Mouse (Mus musculus) retina, embryonic 14.5 days (tissue): ENCODE results near the gene Ubtd1.

Experiments used
- DNase-seq: peaks from one replicate; pipeline ENCODE4 v3.0.0-alpha.2; 2015; ENCODE audit warnings: low spot score

The Ubtd1 gene

DNA sequence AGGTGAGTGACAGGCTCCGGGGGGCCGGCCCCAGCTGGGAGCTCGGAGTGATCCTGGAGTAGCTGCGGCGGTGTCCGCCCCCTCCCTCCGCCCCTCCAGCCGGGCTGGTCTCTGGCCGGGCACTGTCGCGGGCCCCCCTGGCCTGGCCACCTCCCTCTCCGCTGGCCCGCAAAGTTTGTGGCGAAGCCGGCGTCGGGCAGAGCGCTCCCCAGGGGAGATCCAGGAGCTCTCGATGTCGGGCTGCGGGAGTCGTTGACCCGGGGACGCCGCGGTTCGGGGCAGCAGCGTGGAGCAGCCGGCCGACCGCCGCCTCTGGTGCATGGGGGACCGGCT is at the start of gene Ubtd1:
Gene Ubtd1, plus strand, starts transcription at position 169 of the 333 bp plus-strand sequence.
- DNase-seq: no peak

DNA sequence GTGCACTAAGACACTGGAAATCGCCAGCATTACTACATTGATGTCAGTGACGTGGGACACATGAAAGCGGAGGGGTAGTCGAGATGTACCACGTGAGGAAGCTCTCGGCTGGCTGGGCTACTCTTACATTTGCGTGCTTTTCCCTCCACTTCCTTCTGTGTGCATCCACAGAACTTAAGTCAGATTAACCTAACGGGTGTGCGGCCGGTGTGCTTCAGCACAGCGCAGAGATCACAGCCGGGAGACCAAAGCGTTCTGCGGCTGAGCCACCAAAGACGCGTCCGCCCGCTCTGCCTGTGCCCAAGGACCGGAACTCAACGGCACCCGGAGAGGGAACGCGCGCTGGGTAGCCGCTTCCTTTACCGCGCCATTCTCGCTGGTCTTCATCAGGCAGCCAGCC is 48.9 kb upstream of the Ubtd1 start:
- DNase-seq: peak; percentile 10

DNA sequence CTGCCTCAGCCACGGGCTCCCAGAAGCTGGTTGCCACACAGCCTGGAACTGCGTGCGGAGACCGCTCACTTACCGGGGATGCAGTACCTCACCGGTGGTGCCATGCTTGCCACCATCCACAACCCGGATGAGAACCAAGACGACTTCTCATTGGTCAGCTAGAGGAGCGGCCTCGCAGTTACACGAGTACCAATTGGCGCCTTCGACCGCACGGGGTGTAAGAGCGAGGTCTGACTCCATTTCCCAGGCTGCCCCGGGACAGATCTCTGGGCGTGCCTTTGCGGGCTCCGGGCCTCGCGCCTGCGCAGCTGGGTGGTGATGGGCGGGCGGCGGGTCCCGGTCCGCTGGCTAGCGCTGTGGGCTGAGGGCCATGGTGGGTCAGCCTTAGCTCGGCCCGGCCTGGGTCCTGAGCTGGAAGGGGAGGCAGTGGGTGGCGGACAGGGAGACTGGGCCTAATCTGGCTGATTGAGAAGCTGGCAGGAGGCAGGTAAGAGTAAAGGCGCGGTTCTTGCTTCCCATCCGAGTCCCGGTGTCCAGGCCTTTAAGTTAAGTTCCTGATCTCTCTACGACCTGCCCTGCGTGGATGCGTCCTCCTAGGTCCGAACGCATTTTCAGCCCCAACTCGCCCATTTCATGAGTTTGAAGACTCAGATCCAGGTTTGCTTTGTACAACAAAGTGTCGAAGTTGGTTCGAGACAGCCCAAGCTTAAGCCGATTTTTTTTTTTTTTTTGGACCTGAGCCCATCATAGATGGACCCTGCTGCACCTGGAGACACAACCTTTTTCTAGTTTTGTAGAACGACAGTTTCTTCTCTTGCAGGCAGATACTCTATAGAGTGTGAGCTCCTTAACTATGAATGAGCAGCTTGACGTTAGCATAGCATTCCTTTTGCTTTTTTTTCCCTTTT is 48.1 kb upstream of the Ubtd1 start, which contains the start of the genes Exosc1 and Zdhhc16:
Gene Exosc1, minus strand, starts transcription at position 245 of the 908 bp plus-strand sequence.
Gene Zdhhc16, plus strand, starts transcription at position 302 of the 908 bp plus-strand sequence.
- DNase-seq: peak; percentile 98

DNA sequence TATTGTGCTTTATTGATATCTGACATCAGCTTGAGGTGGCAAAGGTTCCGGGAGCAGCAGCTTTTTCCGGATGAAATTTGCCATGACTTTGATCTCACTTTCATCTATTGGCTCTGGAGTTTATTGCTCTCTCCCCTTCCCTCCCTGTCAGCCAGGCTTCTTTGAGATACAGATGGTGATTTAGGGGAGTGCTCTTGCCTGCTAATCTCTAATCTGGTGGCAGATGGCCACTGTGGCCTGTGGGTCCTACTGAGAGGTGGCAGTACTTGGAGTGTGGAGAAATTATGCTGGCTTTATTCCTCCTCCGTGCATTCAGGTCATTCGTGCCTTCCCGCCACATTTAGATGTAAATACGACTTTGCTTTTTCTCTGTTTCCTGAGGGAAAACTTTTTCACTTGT is 47.4 kb upstream of the Ubtd1 start:
- peak; percentile 39 for DNase-seq

DNA sequence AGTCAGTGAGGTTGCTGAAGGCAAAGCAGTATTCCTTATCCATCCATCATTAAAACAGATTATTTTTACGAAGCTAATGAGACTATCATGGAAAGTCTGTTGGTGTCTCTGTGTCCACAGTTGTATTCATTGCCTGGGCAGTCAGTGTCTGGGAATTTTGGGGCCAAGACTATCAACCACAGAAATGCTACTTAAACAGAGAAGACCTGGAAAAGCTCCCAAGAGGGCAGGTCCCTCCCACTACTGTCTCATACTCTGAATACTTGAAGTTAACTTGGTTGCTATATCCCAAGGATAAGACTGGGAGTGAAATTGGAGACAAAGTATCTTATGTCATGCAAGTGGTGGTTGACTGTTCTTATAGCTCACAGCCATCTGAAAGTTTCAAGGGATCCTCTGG is 45.6 kb upstream of the Ubtd1 start:
- DNase-seq: no peak

DNA sequence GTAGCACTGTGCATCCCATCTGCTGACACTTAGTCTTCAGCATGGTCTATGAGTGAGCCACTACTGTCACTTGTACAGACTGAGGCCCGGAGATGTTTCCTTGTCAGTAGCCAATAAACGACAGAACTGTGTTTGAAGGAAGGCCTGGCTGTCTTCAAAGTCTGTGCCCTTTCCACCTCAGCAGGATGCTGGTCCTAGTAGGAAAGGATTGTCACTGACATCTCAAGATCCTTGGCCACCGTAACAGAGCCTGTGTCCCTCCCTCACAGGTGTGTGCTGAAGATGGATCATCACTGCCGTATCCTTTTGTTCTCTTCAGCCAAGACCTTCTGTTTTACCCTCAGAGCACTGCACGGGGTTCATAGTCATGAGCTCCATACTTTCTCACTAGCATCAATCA is 43.0 kb upstream of the Ubtd1 start:
- no peak for DNase-seq

DNA sequence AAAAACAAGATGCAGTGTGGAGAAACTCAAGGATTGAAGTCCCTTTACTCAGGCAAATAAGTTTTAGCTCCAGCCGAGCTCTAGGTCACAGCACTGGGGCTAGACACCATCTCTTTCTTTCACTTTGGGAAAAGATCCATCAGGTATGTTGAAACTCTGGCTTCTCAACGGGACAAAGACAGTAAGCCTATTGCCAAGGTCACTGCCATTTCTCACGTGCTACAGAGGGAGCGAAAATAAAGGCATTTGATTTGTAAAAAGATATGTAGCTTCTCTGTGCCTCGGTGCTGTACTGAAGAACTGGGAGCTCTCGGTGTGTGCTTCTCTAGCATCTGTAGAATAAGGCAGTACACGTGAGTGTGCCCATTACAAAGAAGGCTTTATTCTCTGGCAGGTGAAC is 37.7 kb upstream of the Ubtd1 start:
- no peak for DNase-seq

DNA sequence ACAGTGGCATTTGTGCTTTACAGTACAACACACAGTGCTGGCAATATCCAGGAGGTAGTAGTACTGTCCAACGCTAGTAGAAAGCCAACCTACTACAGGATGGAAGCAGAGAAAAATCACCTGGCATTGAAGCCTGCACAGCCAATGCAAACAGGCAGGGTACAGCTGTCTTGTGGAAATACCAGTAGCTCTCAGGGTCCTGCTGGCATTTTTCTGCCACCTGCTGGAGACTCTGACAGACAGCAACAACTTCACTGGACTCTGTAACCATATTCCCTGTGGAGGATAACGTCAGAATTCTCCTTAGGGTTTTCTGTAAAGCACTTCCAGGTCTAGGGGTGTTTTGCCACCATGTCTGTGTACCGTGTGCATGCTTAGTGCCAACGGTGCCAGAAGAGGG is 29.3 kb upstream of the Ubtd1 start:
- peak; percentile 51 for DNase-seq

DNA sequence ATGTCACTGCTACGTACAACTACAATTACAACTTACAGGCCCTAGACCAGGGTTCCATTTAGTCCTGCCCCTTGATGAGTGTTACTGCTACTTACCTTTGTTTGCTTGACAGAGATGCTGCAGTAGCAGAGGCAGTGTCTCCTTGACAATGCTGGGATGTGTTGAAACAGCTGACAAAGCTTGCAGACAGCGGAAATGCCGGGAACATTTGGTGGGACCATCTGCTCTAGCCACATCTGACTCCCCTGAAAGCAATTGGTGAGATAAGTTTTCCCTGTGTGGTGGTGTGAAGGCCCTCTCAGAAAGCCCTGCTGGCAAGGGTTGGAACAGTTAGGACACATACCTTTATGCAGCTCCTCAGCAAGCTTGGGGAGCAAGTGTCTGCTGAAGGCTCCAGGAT is 28.0 kb upstream of the Ubtd1 start:
- no peak for DNase-seq

DNA sequence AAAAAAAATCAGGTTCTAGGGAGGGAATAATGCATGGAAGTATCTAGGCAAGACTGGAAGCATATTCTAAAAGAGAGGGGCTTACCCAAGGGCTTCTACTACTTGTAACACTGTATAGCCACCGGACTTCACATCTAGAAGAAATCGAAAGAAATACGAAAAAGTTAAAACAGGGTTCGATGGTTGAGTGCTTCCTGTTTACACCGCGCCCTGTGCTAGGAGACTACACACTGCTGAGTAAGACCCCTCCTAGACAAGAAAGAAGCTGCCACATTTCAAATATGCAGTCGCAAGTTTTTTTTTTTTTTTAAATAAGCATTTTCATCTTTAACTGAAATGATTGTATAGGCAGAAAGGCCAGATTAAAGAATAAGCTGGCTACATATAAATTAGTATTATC is 11.9 kb upstream of the Ubtd1 start:
- no peak for DNase-seq

DNA sequence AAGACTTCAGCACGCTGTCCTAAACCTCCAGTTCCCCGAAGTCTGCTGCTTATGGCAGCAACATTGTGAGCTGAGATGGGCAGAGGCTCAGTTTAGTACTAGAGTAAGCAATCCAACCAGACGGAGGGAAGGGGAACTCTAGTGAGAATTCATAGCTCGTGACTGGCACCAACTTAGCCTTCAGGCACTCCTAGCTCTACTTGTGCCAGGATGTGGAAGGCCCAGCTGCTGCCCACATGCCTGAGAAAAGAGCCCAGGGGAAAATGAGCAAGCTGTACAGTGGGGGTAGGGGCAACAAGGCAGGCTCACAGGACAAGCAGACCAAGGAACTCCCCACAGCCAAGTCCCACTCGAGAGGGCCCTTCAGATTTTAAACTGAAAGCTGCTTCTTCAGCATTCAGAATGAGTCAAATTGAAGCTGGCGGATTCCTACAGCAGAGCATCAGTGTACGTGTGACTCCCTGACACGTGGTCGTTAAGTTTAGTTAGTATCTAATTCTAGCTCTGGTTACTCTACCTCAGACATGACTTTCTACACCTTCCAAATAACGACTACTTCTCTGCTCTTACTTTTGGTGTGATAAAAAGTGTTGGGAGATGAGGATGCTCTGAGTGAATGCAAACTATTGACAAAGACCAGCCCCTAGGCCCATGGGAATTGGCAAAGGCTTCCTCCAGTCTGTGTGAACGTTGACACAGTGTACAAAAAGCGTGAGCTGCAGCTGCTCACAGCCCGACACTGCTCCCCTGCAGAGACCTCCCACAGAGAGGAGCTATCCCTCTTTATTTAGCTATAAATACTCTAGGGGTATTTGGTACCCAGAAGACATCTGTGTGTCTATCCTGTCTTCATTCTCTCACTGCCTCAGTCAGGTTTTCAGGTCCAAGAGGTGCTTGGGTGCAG is 7.4 kb upstream of the Ubtd1 start:
- DNase-seq: no peak

DNA sequence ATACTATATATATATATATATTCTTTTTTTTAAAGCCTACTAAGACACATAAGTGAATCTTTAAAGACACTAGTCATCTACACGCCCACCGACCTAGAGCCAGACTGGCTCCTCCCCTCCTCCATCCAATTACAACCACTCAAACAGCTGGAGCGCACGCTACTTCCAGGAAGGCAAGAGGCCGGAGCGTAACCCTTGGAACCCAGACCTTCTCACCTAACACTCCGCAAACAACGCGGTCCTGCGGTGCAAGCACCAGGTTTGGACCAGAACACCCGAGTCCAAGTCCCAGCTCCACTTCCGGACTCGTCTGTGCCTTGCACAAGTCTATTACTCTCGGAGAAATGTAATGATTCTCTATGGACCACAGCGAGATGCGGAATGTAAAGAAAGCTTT is 1.1 kb upstream of the Ubtd1 start:
- peak; percentile 56 for DNase-seq

DNA sequence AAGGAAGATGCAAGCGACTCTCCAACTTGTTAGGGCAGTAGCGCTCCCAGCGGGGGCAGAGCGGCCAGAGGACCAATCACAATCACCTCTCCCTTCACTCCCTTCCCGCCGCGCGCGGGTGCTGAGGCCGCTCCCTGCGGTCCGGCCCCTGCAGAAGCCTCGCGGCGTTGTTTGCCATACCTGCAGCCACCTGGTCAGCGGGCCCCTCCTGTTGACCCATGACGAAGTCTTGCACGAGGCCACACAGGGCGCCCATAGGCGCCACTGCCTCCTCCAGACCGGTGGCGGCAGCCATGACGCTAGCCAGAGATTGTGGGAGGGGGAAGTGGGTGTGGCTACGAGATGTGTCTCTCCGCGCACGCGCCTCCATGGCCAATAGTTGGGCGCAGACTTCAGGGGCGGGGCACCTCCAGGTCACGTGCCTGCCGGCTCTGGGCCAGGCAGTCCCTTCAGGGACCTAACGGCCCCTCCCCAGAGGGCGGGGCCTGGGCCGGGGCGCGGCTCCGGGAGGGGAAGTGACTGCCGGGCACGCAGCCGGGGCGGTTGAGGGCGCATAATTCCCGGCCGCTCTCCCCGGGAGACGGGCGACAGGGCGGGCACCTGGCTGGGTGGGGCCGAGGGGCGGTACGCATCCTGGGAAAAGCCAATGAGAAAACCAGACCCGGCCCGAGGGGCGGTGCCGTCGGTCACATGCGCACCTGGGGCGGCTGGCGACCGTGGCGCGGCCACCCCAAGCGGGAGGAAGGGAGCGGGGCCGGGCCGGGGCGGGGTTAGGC is 556 bp upstream of the Ubtd1 start, which contains the start of gene Mms19:
Gene Mms19, minus strand, starts transcription at position 339 of the 776 bp plus-strand sequence.
- DNase-seq: peak; percentile 100

DNA sequence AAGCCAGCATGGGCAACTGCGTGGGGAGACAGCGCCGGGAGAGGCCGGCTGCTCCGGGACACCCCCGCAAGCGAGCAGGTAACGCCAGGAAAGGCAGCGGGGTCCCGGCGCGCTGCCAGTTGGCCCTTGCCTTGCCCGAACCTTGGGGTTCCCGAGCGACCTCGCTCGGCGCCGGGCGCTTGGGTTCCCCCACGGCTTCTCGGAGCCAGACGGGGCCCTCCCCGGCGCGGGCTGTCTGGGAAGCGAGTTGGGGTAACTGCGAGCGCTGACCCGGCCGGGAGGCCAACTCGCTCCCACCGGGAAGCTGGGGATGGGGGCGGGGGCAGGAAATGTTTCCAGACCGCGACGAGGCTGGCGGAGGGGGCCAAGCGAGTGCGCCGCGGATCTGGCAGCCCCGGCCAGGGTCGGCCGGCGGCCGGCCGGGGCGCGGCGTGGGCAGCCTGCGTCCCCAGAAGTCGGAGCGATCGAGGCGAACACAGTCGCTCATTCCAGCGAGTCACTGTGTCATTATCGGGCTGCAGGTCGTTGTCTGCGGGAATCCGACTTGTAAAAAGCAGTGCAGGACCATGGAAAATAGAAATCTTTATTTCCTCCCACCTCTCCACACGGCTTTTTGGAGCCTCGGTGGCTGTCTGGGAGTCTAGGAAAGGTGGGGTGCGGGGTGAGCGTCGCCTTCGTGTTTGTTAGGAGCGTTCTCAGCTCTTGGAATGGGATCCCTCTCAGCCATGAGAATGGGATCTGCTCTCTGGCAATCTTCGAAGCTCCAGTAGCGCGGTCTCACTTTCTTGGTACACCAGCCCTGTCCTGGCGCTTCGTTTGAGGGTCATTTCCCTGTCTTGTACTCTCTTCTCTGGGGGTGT is 598 bp downstream of the Ubtd1 start:
- DNase-seq: peak; percentile 43

DNA sequence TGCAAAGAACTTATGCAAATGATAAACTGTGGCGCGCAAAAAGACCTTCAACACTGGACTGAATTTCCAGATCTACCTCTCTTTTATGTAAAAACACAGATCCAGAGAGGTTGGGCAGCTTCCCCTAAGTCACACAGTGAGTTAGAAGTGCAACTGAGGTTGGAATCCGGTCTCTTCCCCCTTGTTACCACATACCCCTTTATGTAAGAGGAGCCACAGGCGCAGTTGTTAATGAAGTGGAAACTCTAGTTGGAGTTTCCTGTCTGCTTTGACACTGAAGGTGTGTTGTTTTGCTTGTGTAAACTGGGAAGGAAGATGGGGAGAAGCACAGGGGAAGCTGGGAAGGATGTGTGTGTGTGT is 1.2 kb downstream of the Ubtd1 start:
- DNase-seq: no peak

DNA sequence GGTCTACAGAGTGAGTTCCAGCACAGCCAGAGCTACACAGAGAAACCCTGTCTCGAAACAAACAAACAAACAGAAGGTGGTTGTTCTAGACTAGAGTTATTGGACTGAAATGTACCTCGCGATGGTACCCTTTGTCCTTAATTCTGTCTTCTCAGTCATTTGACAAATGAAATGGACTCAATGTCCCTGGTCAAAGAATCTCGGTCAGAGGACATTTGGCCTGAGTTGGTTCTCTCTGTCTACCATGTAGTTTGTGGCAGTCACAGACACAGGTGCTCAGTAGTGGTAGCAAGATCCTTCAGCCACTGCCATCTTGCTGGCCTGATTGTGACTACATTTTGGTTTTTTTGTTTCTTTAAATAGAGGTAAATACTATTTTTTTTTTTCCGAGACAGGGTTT is 4.4 kb downstream of the Ubtd1 start:
- no peak for DNase-seq

DNA sequence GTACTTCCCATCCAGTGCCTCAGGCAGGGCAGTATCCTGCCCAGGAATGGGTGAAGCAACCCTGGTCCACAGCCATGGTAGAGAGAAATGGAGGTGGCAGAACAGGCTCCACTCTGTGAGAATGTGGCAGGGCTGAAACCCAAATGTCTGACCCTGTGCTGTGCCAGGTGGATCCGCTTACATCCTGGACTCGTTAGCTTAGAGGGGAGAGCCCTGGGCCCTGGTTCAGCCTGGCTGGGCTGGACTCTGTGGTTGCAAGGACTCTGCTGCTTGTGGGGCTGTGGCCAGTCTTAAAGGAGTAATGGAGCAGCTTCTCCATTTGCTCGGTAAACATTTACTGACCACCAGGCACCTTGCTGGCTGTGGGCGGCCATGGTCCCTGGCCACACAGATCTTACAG is 5.6 kb downstream of the Ubtd1 start:
- no peak for DNase-seq

DNA sequence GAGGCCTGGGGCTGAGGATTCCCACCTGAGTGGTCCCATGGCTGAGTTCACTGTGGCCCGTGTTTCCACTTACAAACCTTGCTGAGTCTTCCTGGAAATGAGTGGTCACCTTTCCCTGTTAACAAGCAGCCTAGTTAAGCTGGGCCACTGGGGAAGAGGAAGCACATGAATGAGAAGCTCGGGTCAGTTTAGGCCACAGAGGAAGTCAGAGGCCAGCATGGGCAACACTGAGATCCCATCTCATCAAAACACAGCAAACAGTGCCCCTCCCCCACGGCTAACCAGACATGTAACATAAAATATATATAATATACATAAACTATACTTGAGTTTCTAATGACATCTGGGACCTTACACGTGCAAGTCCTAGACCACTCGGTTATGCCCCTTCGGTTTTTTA is 8.2 kb downstream of the Ubtd1 start:
- DNase-seq: no peak

DNA sequence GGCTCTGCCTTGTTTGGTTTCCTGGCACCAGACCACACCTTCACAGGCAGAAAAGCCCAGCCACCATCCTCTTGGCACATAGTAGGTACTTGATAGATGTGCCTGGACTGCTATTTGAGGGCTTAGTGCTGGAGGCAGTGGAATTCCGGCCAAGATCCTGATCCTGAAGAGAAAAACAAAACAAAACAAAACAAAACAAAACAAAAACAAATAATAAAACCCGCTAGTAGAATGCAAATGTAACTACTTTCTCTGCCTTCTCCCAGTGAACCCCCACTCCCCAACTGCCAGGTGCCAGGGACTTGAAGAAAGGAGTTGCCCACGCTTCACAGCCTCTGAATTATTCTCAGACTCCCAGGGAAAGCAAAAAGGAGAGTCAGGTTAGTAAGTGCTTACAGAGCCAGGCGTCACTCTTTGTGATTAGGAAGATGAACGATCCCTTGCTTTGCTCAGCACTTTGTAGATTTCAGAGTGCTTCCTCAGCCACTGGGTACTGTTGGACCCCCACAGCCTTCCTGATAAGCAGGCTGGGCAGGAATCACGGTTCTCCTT is 10.4 kb downstream of the Ubtd1 start:
- DNase-seq: no peak

DNA sequence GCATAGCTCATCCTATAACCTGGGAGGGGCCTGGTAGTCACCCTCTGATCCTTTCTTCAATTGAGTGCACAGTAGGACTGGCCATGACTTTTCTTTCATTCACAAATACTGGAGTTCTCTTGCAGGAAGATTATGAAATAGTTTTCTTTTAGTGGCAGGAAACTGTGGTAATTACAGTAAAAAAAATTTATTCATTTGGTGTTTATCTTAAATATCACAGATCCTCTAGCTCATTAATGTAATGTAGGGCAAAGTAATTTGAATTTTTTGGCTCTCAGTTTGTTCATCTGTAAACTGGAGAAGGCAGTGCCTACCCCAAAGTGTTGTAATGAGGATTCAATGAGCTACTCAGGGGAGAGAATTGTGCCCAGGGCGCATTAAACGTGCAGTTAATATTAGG is 11.4 kb downstream of the Ubtd1 start:
- DNase-seq: no peak

DNA sequence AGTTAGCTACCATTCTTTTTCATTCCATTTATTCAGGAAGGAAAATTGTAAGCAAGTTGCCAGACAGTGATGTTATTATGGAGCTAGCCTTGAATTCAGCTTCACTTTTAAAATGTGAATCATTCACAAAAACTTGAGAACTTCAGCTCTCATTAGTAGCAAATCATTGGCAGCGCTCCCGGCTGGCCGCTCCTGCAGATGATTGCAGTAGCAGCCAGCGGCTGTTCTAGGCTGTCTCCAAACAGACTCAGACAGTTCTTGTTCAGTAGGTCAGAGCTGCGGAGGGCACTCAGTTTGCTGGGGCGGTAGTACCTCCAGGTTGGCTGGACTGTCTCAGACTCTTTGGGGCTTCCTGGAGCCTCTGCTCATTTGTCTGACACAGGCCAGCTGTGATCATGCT is 11.9 kb downstream of the Ubtd1 start:
- DNase-seq: no peak
